Mouse (Mus musculus) liver, embryonic 13.5 days (tissue): ENCODE data around the gene Cylc1. TPM values are rescaled to one million over a fixed set of nuclear protein-coding genes. Genes with fewer than 3 reads are reported as not detected.
A peak's percentile ranks its signal among the peaks of the same experiment; 100 is the strongest.

Experiments
- ATAC-seq: fragments of 200-750 bp; cut with Nextera tagmentation; 2 replicates; pipeline ENCODE4 v1.8.0; 2017; ENCODE audit warnings: low read depth, mild to moderate bottlenecking, moderate number of reproducible peaks, moderate library complexity
- DNase-seq: peaks from one replicate; pipeline ENCODE4 v3.0.0; 2022
- H3K27ac ChIP-seq: fragments of 300-500 bp; sonication (generic); 2 replicates; pipeline ENCODE4 v1.5.1; 2015; ENCODE audit warnings: moderate library complexity, mild to moderate bottlenecking, inconsistent platforms
- H3K27me3 ChIP-seq: fragments of 300-500 bp; sonication (generic); 2 replicates; pipeline ENCODE4 v1.6.1; 2015; ENCODE audit warnings: mild to moderate bottlenecking, inconsistent platforms
- H3K36me3 ChIP-seq: fragments of 300-500 bp; sonication (generic); 2 replicates; pipeline ENCODE4 v1.6.1; 2015; ENCODE audit warnings: mild to moderate bottlenecking, inconsistent platforms
- H3K4me1 ChIP-seq: fragments of 300-500 bp; sonication (generic); replicated peaks from 2 replicates; pipeline ENCODE4 v1.6.1; 2015; ENCODE audit warnings: inconsistent platforms
- H3K4me2 ChIP-seq: fragments of 300-500 bp; sonication (generic); 2 replicates; pipeline ENCODE4 v1.6.1; 2015; ENCODE audit warnings: inconsistent platforms, mild to moderate bottlenecking, moderate library complexity
- H3K4me3 ChIP-seq: fragments of 300-500 bp; sonication (generic); replicated peaks from 2 replicates; pipeline ENCODE4 v1.5.1; 2015; ENCODE audit warnings: mild to moderate bottlenecking, inconsistent platforms
- H3K9ac ChIP-seq: fragments of 300-500 bp; sonication (generic); 2 replicates; pipeline ENCODE4 v1.6.1; 2015; ENCODE audit warnings: mild to moderate bottlenecking, inconsistent platforms
- H3K9me3 ChIP-seq: fragments of 300-500 bp; sonication (generic); replicated peaks from 2 replicates; pipeline ENCODE4 v1.6.1; 2016; ENCODE audit warnings: inconsistent platforms
- WGBS: fragments of 180-500 bp; shearing (Covaris S2); methylation state at CpG from one replicate; pipeline ENCODE4 v1.1.7; 2015; ENCODE audit not compliant: insufficient replicate concordance; 5-methylcytosine and 5-hydroxymethylcytosine counted together
- polyA plus RNA-seq: library from polyadenylated mRNA; unstranded; fragments of >200 nt; fragmentation: Nextera tagmentation; extraction: Ambion mirVana; gene quantifications from 2 replicates; pipeline ENCODE4 v1.2.1, GENCODE M21; 2015

The Cylc1 gene
- polyA plus RNA-seq = not detected in 2 replicates

DNA sequence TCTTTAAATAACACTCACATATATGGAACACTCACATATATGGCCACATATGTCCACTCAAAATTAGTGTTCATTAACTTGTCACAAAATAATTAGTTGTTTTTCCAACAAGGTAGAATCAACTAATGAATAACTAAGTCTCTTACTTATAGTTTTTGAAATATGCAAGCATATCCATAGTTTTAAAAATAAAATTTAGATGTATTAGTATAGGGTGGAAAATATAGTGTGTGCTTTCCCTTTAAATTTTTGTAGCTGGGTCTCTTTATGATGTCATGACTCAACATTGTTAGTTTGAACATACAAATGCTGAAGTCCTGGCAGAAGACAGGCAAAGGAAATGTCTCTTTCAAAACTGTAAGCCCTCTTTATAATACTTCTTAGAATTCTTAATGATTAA is at the start of gene Cylc1:
Gene Cylc1, plus strand, starts transcription at position 301 of the 400 bp plus-strand sequence.
- Histone ChIP-seq H3K36me3 (no peaks in the 10 kb centered on the region), H3K4me2 (no peak within 1 kb of the TSS), H3K9ac (no peak within 1 kb of the TSS), H3K4me1 (no peaks in the 10 kb centered on the region), H3K27ac (no peak within 1 kb of the TSS), H3K27me3 (no peaks in the 10 kb centered on the region), H3K4me3 (no peak within 1 kb of the TSS), H3K9me3 (no peaks in the 10 kb centered on the region; the same call in 1 of the 2 replicates)
- no peak for DNase-seq
- ATAC-seq = no peak

DNA sequence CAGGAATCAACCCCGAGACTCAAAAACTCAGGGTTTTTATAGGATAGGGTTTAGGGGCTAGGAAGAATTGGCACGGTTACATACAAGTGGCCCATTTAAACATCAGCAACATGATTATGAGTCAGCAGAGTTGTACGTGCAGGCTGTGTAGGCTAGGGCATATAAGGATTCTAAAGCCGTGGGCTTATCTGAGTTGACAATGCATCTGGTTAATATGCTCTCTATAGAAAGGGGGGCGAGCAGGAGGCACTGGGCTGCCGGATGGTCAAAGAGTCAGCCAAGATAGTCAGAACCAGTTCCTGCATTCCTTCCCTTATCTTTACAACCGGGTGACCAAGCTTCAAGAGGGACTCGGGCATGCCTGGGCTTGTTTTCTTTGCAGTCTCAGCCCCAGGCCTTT is 31.5 kb upstream of the Cylc1 start:
- H3K9ac ChIP-seq = no peak overlapping the region
- H3K27me3 ChIP-seq = no peaks in the 10 kb centered on the region
- no peak overlapping the region for H3K4me3 ChIP-seq
- ATAC-seq = peak; percentile 60; the same call in 1 of the 2 replicates
- H3K4me1 ChIP-seq = no peaks in the 10 kb centered on the region
- H3K4me2 ChIP-seq = no peak overlapping the region
- H3K9me3 ChIP-seq = no peaks in the 10 kb centered on the region
- DNase-seq = no peak
- no peak overlapping the region for H3K27ac ChIP-seq
- 41% methylated on average over 7 of the region's 8 CpGs for WGBS
- H3K36me3 ChIP-seq = no peaks in the 10 kb centered on the region

DNA sequence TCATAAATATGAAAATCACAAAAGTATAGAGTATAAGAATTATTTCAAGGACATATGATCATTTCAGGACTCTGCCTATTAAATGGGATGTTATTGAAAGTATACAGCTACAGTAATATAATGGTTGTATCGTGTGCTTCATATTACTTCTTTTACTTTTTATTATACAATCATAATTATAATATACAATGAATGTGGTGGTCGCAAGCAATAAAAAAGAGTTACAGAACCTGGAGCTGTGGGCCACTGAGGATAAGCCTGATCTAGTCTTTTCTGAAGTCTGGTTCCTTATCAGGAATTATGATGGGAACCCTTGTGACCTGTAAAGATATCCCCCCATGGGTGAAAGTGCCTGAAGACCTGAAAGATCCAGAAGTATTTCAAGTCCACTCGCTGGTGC is 57.8 kb downstream of the Cylc1 start, which contains the start of gene Gm10112:
Gene Gm10112, plus strand, starts transcription at position 301 of the 400 bp plus-strand sequence.
- DNase-seq (no peak), ATAC-seq (no peak)
- 64% methylated on average over 3 of the region's 3 CpGs for WGBS
- Histone ChIP-seq H3K4me2 (no peak within 1 kb of the TSS), H3K4me3 (no peak within 1 kb of the TSS), H3K9me3 (no peaks in the 10 kb centered on the region), H3K27me3 (no peaks in the 10 kb centered on the region), H3K36me3 (no peaks in the 10 kb centered on the region), H3K9ac (no peak within 1 kb of the TSS), H3K27ac (no peak within 1 kb of the TSS), H3K4me1 (no peaks in the 10 kb centered on the region)

Other genes with a start within 250 kb of the Cylc1 start
- not detected in 2 replicates for gene Gm10112, start 57.9 kb downstream of the Cylc1 start, polyA plus RNA-seq